Mouse (Mus musculus): ENCODE measurements at regions not wholly inside any gene's neighbourhood (a gene's known extent, or its start where the extent isn't known, plus 50 kb on each side); places are given as distances from the start of the nearest gene placed in this dataset.

DNA sequence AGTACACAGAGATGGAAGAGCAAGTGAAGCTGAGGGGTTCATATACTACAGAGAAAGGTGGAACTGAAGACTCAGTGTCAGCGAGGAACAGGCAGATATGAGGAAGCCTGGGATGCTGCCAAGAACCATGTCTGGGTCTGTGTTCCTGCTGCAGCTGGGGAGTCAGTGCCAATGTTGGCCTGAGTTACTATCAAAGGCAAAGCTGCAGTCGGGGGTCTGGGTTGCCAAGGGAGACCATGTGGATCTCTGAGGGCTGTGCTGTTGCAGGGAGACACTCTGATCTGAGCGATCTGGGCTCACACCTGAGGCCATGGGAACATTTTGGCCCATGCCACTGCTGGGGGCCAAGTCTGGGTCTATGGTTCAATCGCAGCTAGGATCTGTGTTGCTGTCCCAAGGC is 612.5 kb upstream of the Nrsn1 start:
- TF ChIP-seq CTCF (IDR thresholded peaks at IDR 0.05; ENCODE audit: low read depth, low read length) (no peak), POLR2A (IDR thresholded peaks at IDR 0.05; ENCODE audit: borderline replicate concordance, low read depth, low read length) (no peak)

Data from bone marrow macrophage, adult 2 months (primary cell).